Mouse (Mus musculus): Measurements from ENCODE around the gene Rbm6. TPM values are rescaled to one million over a fixed set of nuclear protein-coding genes. Genes with fewer than 3 reads are reported as not detected.

Rbm6 gene
- polyA plus RNA-seq, 1 experiment from 2014 or later, result 121 TPM

Other genes starting within 250 kb of the Rbm6 start
- gene Gnai2, start 237.9 kb downstream of the Rbm6 start, polyA plus RNA-seq (2016; fragmentation: Nextera tagmentation; extraction: Ambion mirVana), result 465 and 488 TPM in 2 replicates
- 12.8 and 14.1 TPM in 2 replicates for gene Slc38a3, start 203.7 kb downstream of the Rbm6 start, polyA plus RNA-seq (2016; fragmentation: Nextera tagmentation; extraction: Ambion mirVana)
- gene Gnat1, start 193.5 kb downstream of the Rbm6 start, polyA plus RNA-seq (2016; fragmentation: Nextera tagmentation; extraction: Ambion mirVana), result 1.3 and 2.3 TPM in 2 replicates
- 21.4 and 21.5 TPM in 2 replicates for gene Sema3f, start 162.8 kb downstream of the Rbm6 start, polyA plus RNA-seq (2016; fragmentation: Nextera tagmentation; extraction: Ambion mirVana)
- 231 and 241 TPM in 2 replicates for gene Rbm5, start 102.2 kb downstream of the Rbm6 start, polyA plus RNA-seq (2016; fragmentation: Nextera tagmentation; extraction: Ambion mirVana)
- 20.8 and 22.7 TPM in 2 replicates for gene Mon1a, start 14.9 kb upstream of the Rbm6 start, polyA plus RNA-seq (2016; fragmentation: Nextera tagmentation; extraction: Ambion mirVana)
- 1.8 and 2.2 TPM in 2 replicates for gene Mst1r, start 33.6 kb upstream of the Rbm6 start, polyA plus RNA-seq (2016; fragmentation: Nextera tagmentation; extraction: Ambion mirVana)
- not detected in 2 replicates for gene Actl11, start 55.2 kb upstream of the Rbm6 start, polyA plus RNA-seq (2016; fragmentation: Nextera tagmentation; extraction: Ambion mirVana)
- 7.8 and 8.0 TPM in 2 replicates for gene Camkv, start 62.4 kb upstream of the Rbm6 start, polyA plus RNA-seq (2016; fragmentation: Nextera tagmentation; extraction: Ambion mirVana)
- 15.2 and 16.7 TPM in 2 replicates for gene Traip, start 76.9 kb upstream of the Rbm6 start, polyA plus RNA-seq (2016; fragmentation: Nextera tagmentation; extraction: Ambion mirVana)
- gene Uba7, start 102.3 kb upstream of the Rbm6 start, polyA plus RNA-seq (2016; fragmentation: Nextera tagmentation; extraction: Ambion mirVana), result 11.7 and 12.2 TPM in 2 replicates
- 2.0 and 2.2 TPM in 2 replicates for gene Gm20661, start 109.8 kb upstream of the Rbm6 start, polyA plus RNA-seq (2016; fragmentation: Nextera tagmentation; extraction: Ambion mirVana)
- 39.2 and 42.3 TPM in 2 replicates for gene Inka1, start 112.6 kb upstream of the Rbm6 start, polyA plus RNA-seq (2016; fragmentation: Nextera tagmentation; extraction: Ambion mirVana)
- gene Cdhr4, start 119.3 kb upstream of the Rbm6 start, polyA plus RNA-seq (2016; fragmentation: Nextera tagmentation; extraction: Ambion mirVana), result 5.0 and 7.2 TPM in 2 replicates
- 0.89 and 1.5 TPM in 2 replicates for gene Gm20662, start 123.1 kb upstream of the Rbm6 start, polyA plus RNA-seq (2016; fragmentation: Nextera tagmentation; extraction: Ambion mirVana)
- 96.2 and 97.9 TPM in 2 replicates for gene Ip6k1, start 129.3 kb upstream of the Rbm6 start, polyA plus RNA-seq (2016; fragmentation: Nextera tagmentation; extraction: Ambion mirVana)
- 18.3 and 23.5 TPM in 2 replicates for gene Gmppb, start 176.0 kb upstream of the Rbm6 start, polyA plus RNA-seq (2016; fragmentation: Nextera tagmentation; extraction: Ambion mirVana)
- gene Amigo3, start 179.9 kb upstream of the Rbm6 start, polyA plus RNA-seq (2016; fragmentation: Nextera tagmentation; extraction: Ambion mirVana), result 3.6 and 3.9 TPM in 2 replicates
- 0.44 and 0.46 TPM in 2 replicates for gene Mst1, start 207.2 kb upstream of the Rbm6 start, polyA plus RNA-seq (2016; fragmentation: Nextera tagmentation; extraction: Ambion mirVana)
- 43.5 and 43.8 TPM in 2 replicates for gene Rnf123, start 210.1 kb upstream of the Rbm6 start, polyA plus RNA-seq (2016; fragmentation: Nextera tagmentation; extraction: Ambion mirVana)
- 57.6 and 63.4 TPM in 2 replicates for gene Apeh, start 221.4 kb upstream of the Rbm6 start, polyA plus RNA-seq (2016; fragmentation: Nextera tagmentation; extraction: Ambion mirVana)

Measured in neural tube, embryonic 12.5 days (tissue).